Mouse (Mus musculus) stomach, postnatal 0 days (tissue): ENCODE measurements around the gene Chrm1.

Source experiments
- CTCF ChIP-seq: IDR thresholded peaks from 2 replicates; pipeline ENCODE4 v1.5.1; 2016; ENCODE audit warnings: antibody characterized with exemption, low read depth, mild to moderate bottlenecking, moderate library complexity
- EP300 ChIP-seq: optimal IDR thresholded peaks from 2 replicates; pipeline ENCODE3; 2016; ENCODE audit warnings: antibody characterized with exemption

- TF ChIP-seq EP300 (no peak), CTCF (no peak)
These were observed 45.4 kb downstream of the Chrm1 start for GRCm38 (mm10) chr19:8708954-8709353.
